Mouse (Mus musculus) kidney, postnatal 4 days (tissue): ENCODE measurements at regions not wholly inside any gene's neighbourhood (a gene's known extent, or its start where the extent isn't known, plus 50 kb on each side); places are given as distances from the start of the nearest gene placed in this dataset.
A peak's percentile ranks its signal among the peaks of the same experiment; 100 is the strongest.

Experiments used
- DNase-seq, 2 experiments: peaks; one replicate each; pipeline ENCODE4 v3.0.0; 2021; ENCODE audit warnings: mixed read lengths in 2 of 2

DNA sequence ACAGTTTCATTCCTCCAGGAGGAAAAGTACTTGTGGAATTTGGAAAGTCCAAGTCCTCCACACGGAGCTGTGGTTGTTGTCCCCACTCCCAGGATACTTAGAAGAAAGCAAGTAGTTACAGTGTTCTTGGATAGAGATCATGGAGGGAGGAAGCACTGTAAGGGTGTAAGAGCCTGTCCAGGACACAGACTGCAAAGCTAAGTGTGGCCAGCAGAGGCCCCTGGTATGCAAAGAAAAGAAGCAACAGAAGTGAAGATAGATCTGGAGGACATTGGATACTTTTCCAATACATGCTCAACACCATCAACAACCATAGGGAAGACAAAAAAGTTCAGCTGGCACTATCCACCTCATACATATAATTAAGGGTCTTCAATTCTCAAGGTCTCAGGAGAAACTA lies 197.4 kb downstream of the Meis1 start:
- peak; percentile 27 to 33 for DNase-seq

DNA sequence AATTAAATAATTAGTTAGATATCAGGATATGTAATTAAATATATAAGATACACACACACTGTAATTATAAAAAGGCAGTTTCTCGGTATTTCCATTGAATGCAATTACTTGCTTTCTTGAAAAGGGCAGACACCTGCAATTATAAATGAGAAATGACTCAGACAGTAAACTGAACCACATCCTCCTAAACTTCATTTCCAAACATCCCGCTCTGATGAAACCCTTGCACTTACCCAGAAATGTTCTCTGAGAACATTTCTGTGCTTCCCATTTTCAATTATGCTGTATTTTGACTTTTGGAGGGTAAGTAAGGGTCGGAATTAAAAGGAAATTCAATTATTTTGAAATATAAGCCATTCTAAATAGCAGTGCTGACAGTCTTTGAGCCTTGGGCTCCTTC lies 204.7 kb downstream of the Meis1 start:
- no peak for DNase-seq

DNA sequence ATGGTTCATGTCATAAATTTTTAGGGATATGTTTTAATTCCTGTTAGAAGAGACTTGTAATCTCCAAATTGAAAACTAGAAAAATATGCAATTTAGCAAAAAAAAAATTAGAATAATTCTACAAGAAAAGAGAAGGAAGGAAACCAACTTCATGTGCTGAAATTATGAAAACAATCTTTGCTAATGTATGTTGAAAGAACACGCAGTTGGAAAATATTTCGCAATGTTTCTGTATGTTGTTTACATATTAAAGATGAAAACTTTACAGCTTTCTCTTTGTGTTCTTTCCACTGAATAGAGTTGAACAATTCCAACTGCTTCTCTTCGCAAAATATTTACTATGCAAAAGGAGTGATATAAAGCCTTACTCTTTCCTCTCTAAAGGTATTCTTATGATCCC lies 251.3 kb downstream of the Meis1 start:
- DNase-seq, result no peak

DNA sequence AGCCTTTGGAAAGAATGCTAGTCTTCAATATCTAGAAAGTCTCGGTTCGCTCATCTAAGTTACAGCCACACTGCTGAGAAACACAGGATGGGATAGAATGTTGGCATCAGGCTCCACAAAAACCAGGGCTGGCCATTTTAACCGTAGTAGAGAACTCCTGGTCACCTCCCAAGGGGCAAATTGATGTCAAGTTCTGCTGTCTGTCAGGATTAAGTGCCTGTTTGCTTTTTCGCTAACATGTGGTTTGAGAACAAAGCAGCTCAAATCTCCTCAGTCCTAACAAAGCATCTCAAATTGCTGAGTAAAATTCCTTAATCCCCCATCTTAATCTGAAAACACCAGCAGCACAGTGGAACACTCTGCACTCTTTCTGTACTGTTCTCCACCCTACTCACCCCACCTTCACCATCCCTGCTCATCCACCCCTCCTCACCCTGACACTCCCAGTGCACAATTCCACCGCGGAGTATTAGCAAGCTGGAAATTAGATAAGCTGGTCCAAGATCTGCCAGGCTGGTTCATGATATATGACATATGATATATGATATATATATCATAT lies 252.2 kb downstream of the Meis1 start:
- DNase-seq, result peak in 1 of 2 experiments; percentile 21

DNA sequence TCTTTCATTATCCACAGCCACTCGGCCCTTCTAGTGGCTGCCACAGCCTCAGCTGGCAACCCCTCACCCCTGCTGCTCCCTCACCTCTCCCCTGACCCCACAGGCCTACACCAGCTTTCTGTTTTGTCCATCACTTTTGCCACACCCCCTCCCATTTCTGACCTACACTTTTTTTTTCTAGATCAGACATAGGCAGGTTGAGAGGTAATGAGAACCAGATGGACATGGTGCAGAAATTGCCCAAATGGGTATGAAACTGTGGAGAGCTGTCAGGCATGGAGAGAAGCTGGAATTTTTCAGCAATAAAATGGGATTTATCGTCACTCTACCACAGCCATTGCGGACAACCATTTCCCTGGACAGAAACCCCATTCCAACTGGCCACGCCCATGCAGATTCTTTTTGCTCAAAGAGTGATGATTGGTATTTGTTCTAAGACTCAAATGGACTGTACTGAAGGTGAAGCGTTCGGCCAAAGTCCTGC lies 260.2 kb downstream of the Meis1 start:
- DNase-seq, result peak in 1 of 2 experiments; percentile 58

DNA sequence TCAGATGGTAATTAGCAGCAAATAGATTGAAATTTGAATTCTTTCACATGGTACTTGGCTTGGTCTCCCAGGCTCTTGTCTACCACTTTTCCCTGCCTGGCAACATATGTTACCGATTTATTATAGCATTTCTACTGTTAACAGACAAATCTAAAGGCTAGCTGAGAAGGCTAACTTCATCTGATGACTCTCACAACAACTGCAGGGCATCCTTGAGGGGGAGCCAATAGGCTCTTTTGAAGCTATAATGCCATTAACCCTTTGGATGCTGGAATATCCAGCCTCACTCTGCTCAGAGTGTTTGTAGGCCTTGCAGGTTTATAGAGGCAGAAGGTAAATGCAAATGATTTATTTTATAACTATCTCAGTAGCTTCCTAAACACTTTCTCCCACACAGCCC lies 262.2 kb downstream of the Meis1 start:
- peak in 1 of 2 experiments; percentile 6 for DNase-seq

DNA sequence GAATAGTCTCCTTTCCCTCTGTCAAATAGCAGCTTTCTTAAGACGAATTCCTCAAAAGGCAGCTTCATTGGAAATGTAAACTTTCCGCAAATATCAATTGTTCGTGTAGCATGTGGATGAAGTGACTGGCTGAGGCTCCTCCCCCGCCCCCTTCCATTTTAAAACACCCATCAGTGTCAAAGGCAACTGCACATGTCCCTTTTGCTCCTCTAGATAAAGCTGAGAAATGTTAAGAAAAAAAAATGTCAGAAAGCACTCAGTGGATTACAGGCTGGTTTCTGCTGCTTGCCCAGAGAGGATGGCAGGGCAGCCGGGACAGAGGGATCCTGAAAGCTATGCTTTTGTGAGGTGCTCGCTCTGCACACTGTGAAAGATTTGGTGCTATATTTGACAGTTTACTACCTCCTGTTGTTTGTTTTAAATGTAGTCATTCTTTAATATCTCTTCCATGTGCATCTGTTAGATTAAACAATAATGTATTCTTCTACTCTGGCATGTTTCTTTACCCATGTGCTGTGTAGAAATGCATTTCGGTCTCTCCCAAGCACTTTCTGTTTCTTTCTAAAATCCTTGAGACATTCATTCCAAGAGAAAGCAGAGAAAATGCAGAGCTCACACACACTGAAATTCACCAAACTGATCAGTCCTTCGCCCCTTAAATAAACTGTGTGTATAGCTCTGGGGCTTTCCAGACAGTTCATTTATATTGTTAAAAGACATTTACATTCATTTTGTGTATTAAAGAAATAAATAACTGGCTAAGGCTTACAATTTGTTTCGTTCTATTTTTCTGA lies 263.9 kb downstream of the Meis1 start:
- peak in 1 of 2 experiments; percentile 60 for DNase-seq

DNA sequence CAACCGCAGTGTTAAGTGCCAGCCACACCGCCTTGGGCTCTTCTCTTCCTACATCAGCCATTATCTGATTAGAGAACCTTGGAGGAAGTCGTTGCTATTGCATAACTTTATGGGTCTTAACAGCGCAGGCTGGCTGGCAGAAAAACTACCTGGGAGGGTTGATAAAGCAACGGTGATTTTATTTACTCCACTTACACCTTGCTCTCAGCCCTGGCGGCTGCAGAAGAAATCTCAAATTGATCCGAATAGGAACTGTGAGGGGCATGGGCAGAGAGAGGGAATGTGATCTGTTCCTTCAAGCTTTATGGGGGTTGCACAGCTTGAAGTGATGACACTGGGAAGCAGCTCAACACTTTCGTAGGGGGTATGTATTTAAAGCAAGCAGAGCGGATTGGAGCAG lies 264.9 kb downstream of the Meis1 start:
- DNase-seq, result peak in 1 of 2 experiments; percentile 27

DNA sequence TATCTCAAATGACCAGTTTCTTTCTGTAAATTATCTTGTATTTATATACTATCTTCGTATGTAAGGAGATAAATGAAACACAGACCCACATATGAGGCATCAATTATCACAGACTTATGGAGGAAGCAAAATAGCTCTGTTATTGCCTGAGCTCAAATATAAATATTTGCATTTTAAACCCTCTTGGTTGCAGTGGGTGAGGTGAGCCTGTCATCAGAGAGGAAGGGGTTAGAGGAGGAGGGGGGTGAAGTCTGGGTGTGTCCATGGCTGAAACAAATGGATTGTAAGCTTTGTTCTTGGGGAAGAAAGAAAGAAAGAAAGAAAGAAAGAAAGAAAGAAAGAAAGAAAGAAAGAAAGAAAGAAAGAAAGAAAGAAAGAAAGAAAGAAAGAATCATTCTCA lies 265.5 kb downstream of the Meis1 start:
- no peak for DNase-seq

DNA sequence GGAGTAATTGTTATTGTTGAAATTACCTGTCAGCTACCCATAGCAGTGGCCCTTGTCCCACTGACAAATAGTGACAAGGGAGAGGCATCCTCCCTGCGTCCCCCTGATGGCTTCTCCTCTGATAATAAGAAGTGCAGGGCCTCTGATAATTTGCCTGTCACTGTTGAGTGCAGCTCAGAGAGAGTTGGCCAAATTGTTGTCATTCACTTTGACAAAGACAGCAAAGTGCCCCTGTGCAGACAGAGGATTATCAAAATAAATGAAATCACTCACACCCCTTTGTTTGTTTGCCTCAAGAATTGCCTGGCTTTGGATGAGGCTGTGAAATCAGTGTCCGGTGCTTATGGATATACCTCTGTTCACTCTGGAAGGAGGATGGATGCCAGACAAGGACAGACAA lies 266.3 kb downstream of the Meis1 start:
- peak in 1 of 2 experiments; percentile 17 for DNase-seq

DNA sequence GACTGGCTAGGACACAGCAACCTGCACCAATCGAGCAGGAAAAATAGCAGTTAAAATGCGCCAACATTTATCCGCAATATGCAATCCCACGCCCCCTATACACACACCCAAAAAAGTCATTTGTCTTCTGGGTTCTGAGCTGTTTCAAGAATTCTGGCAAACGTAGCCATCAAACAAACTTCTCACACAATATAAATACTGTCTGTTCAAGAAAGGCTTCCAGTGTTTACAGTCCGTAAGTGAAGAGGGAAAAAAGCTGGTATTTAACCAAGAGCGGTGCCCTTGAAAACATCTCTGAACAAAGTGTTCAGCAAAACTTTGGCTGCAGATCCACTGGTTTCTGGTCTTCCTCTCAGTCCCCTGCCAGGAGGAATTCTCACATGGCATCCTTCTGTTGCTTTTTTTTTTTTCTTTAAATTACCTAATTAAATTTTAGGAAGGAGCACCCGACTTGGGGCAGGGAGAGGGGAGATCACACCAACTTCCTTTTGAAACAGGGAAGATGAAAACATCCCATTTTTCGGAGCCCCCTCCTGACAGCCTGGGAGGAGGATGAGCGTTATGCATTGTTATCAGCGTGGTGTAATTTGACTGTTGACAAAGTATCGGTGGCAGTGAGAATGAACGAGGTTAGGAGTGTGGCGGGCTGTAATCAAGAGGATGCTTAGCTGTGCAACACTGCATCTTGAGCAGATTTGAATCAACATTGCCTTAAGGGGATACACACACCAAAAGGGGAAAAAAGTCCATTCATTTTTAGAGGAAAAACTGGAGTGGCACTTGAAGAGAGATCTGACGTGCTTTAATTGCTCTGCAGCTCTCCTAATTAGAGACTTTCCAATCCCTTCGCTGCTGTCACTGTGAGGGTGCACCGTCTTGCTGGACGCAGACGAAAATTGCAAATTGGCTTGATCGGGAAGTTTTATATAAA lies 267.6 kb downstream of the Meis1 start:
- peak in 1 of 2 experiments; percentile 38 for DNase-seq

DNA sequence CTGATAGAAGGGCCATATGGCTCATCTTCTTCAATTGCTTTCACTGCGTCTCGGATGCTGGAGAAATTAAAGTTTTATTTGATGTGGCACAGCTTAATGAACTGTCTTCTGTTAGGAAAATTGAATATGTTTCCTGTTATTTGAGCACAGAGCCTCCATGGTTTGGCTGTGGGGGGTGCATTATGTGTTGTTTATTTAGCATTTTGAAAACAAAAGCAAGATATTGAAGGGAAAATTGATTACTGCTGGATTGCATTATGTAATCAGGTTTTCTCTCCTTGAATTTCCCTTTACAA lies 268.8 kb downstream of the Meis1 start:
- peak in 1 of 2 experiments; percentile 11 for DNase-seq

DNA sequence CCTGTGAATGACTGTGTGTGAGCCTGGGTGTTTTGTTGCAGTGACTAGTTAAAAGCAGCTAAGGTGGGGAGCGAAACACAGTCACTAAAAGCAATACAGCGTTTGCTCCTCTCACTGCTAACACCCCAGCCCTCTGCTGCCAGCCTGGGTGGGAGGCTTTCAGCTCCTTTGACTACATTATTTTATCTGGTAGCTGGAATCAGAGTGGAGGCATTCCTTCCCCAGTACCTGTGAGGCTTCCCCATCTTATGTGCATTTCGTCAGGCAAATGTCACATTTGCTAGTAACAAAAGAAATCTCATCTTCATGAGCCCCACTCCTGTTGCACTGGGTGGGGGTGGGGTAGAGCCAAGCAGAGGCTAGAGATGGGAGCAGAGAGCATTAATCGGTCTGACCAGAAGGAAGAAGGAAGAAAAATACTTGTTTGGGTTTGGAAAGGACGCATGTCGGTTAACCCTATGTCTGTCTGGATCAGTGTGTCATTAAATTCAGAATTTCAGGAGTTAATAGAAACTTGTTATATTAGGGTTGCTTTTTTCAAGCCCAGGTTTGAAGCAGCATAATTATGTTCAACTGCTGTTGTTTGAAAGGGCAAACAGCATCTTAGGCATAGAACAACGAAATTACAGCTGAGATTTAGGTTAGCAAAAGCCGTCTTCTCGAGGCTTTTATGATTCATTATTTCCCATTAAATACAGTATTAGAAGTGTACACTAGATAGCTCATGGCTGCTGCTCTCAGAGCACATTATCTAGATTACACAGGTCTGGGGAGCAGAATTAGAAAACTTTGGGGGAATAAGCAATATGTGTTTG lies 269.3 kb downstream of the Meis1 start:
- peak in 1 of 2 experiments; percentile 45 for DNase-seq

DNA sequence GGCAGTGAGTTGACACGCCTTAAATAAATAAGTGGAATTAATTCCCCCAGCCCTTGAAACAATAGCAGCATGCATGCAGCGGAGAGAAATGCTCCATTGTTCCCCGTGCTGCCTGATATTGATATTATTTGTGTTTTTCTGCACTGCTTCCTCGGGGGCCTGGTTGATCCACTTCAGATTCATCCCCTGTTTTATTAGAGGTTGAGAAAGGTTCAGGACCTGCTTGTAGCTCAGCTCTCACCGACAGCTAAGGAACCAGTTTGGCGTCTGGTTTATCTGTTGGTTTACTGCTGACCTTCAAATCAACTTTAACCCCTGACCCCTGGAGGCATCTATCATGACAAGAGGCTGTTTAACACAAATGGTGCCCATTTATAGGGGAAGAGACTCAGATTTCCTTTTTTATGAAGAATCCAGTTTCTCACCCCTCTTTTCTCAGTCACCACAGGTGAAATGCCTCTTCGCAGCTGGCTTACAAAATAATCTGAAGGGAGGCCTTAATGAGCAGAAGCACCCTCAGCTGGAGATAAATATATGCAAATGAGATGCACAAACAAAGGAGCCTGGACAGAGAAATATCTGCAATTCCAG lies 270.8 kb downstream of the Meis1 start:
- DNase-seq, result peak in 1 of 2 experiments; percentile 35

DNA sequence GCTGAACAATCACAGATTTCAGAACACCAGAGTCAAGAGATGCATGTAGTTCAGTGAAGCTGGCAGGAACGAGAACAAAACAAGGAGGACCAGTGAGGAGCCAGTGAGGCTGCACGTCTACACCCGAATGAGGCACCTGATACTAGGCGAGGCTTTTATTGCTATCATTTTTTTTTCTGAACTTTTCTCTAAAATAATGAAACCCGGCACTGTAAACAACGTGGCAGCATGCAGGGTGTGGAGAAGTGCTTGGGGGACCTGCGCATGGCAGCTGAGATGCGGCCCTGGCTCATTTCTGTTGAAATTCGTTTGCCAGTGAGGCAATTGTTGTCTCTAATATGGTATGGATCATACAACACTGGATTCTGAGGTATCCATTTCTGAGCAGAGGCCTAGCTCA lies 271.4 kb downstream of the Meis1 start:
- peak in 1 of 2 experiments; percentile 16 for DNase-seq

DNA sequence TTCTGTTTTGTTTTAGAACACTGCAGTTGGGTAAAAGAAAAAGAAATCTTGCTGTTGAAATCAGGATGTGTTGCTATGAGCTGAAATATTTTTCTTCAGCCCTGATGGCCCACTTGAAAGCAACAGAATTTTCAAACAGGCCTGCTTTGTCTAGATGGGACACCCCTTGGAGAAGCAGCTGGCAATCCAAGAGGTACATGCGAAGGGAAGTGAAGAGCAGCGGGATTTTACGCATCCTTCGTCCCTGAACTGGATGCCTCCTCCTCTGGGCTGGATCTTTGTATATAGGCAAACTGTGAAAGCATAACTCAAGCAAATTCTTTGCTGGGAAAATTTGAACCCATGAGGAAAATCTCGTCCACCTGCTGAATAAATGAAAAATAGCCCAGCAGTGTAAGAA lies 272.3 kb downstream of the Meis1 start:
- peak in 1 of 2 experiments; percentile 15 for DNase-seq

DNA sequence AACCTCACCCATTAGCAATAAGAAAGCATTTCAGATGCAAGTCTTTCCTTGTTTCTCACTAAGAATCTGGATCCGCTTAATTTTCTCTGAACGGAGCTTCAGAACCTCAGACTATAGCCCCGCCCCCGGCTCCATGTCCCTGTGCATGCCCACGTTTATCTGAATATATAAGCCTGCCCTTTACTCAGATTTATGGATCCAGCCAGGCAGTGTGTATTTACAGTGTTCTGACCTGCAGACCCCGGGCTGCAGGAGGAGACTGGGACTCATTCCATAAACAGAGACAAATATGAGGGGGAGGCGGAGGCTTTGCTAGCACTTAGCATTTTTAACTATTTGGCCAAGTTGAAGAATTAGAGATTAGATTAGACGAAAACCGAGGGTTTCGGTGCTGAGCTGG lies 272.9 kb downstream of the Meis1 start:
- DNase-seq, result peak; percentile 74 to 84

DNA sequence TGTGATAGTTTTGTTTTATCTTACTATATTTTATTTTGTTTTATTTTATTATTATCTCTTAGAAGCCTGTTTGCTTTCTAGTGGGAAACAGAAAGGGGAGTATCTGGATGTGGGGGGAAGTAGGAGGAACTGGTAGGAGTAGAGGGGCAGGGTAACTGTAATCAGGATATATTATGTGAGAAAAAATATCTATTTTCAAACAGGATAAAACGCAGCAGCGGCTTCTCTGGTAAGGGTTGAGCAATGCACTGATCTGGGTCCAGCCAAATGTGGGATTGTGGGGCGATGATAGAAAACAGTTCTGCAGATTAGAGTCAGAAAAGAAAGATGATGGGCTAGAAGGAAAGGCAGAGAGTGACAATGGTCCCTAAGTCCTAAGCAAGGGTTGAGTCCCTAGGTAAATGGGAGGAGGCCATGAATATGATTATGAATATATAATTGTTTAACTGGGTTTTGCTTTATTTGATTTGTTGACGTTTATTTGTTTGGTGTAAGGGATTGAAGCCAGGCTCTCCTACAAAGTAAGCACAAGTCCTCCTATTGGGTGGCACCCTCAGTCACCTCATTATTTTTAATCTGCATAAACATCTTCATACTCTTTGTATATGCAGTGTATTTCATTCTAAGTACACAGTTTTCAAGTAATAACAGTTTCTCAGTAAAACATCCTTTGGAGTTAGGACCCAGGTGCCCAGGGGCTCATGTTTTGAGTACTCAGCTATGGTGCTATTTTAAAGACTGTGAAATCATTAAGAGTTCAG lies 283.7 kb downstream of the Meis1 start:
- DNase-seq, result no peak

DNA sequence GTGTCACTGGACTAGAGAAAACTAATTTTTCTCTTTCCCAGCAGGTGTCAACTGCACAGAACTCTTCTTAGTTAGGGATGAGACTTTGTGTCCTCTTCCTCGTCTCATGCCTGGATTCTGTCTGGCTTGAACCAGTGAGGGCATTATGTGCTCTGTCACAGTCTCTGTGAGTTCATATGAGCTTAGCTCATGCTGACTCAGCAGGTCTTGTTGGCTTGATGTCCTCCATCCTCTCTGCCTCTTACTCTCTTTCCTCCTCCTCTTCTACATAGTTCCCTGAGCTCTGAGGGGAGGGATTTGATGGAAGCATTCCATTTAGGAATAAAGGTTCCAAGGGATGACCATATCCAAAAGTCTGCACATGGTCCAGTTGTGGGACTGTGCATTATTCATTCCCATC lies 284.7 kb downstream of the Meis1 start:
- no peak for DNase-seq

DNA sequence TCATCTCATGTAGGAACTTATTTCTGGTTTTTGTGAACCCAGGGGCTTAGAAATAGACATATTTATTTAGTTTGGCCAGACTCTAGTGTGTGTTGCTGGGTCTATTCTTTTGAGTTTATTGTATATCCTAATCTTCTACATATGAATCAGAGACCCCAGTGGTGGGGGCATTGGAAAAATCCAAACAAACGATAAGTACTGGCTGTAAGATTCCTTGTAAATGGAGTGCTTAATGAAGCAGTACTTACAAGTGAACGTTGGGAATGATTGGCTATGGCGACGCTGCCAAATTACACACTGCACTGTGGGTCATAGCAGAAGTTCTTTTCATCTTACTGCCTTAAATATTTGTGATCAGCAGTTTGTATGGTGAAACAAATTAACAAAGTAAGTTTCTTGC lies 289.0 kb downstream of the Meis1 start:
- no peak for DNase-seq

DNA sequence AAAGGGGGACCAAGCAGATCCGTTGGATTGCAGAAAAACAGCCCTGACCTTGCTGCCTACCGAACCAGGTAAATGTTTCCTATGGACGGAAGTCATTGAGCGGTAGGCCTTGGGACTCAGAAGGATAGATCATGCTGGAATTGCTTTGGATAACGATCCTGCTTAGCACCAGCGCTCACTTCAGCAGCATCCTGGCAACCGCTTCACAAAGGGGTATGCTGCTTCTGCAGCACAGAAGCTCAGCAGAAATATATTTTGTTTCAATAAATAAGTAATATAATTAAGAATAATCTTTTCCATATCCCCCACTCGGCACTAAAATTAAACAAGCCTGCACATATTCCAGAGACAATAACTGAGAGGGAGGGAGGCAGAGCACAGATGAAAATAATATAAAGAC lies 296.0 kb downstream of the Meis1 start:
- DNase-seq, result no peak

DNA sequence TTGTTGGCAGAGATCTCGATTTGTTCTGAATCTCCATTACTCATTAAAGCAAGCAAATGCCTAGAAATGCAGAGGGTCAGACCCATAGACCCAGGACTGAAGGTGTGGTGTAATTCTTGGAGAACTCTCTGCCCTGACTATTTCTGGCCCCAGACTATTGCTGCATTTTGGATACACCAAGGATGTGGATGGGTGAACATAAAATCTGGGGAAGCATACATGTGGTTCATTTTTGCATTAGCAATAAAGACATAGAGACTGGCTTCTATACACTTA lies 303.0 kb downstream of the Meis1 start:
- no peak for DNase-seq
